Mouse (Mus musculus): ENCODE measurements around the gene Lrg1.

DNA sequence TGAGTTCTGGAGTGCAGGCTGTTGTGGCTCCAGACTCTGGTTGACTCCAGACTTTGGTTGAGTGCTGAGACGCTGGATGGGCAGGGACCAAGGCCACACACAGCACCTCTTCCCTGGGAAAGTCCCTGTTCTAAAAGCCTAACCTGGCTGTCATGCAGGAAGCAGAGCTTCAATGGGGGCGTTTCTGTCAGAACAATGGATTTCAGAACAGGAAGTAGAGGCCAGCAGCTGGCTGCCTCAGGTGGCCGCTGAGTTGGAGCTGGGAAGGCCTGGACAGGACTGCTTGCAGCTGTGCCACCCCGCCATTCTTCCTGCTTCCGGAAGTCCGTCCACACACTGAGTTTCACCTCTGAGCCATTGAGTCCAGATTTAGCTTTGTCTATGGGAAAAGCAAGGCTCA lies 48.0 kb upstream of the Lrg1 start:
- TF ChIP-seq POLR2A (IDR thresholded peaks at IDR 0.05; ENCODE audit: low read depth, low read length) (no peak), CTCF (IDR thresholded peaks at IDR 0.05; ENCODE audit: extremely low read depth, insufficient read depth, insufficient read length, insufficient replicate concordance) (no peak)
